Mouse (Mus musculus) CD4-positive, CD25-positive, alpha-beta regulatory T cell, adult 9 weeks (primary cell): ENCODE results near the gene Lrrn1. TPM values are rescaled to one million over a fixed set of nuclear protein-coding genes. Genes with fewer than 3 reads are reported as not detected.

Experiments
- polyA plus RNA-seq: library from polyadenylated mRNA; unstranded; fragments of 100-300 nt; shearing (Covaris generic); gene quantifications from one replicate; pipeline ENCODE4 v1.2.1, GENCODE M21; 2017

Gene Lrrn1
- polyA plus RNA-seq: not detected

DNA sequence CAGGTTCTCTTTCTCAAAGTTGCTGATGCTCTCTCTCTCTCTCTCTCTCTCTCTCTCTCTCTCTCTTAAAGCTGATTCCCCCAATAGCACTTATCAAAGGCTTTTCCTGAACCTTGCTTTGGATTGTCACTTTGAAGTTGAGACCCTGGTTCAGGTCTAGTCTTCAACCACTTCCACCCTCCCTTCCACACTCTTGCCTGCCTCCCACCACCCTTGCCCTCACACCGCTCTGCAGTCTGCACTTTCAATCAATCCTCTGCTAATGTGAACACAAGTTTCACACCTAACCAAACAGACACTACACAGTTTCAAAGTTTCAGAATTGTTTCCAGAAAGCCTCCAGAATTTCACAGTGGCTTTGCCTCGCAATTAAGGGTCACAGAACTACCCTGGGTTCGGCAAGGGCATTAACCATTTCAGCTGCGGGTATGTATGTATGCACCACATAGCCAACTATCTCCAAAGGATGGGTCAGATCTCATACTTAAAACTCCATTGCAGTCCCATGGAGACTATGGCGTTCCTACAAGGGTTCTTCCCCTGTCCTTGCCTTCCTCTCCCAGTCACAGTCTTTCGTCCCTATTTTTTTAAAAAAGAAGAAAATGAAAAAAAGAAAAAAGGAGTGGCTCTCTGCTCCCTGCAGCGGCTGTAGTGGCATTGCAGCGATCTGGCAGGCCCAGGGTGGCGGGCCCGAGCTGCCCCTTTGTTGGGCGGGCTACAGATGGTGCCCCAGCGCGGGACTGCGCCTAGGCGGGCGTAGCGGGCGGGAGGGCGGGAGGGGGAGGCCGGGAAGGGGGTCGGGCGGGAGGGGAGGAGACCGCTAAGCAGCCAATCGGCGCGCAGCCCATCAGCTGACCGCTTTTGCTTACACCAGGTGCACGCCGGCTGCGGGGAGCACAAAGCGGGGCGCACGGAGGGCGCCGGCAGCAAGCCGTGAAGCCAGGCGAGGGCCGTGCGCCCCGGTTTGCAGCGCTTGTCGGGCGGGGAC is at the start of gene Lrrn1:
TSS of gene Lrrn1 (plus strand) at position 892 of the 988 bp plus-strand sequence.

